Mouse (Mus musculus): ENCODE results near the gene Znrd1.
"Not testable (repeated sequence)": the region's sequence is repeated elsewhere in the genome, so short reads cannot be mapped to it uniquely, and the experiment has no call there.

The Znrd1 gene

DNA sequence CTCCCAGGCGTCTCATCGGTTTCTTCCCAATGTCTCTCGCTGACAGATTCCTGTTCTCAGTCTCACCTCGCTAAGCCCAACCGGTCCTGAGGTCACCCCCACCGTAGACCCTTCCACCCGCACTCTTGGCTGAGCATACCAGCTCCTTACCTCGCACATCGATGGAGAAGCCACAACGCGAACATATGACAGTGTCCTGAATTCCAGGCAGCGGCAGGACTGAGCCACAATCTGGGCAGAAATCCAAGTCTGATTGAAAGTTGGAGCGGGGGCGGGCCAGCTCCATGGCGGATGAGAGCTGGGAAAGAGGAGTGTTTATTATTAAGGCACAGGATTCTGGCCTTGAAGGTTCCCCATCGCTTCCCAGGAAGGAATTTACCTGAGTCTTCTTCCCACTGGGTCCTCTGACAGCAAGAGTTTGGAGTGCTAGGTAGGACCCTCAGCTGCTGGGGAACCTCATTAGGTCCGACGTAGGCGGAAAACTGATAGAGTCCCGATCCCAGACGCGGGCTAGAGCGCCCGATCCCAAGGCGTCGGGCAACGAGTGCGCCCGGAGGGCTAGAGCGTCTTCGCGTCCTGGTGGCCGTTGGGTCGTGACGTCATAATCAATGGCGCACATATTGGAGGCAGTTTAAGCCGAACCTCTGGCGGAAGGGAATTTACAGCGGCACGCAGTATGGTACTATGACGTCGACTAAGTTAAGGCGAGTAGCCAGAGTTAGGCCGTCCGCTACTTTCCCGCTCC lies at the start of gene Znrd1, which contains the start of gene Znrd1as:
Gene Znrd1 (minus strand): TSS at position 561 of the 745 bp plus-strand sequence.
Gene Znrd1as (plus strand): TSS at position 594 of the 745 bp plus-strand sequence.
- peak; percentile 87 to 88 for DNase-seq (ENCODE audit: low spot score in 2 of 2)

DNA sequence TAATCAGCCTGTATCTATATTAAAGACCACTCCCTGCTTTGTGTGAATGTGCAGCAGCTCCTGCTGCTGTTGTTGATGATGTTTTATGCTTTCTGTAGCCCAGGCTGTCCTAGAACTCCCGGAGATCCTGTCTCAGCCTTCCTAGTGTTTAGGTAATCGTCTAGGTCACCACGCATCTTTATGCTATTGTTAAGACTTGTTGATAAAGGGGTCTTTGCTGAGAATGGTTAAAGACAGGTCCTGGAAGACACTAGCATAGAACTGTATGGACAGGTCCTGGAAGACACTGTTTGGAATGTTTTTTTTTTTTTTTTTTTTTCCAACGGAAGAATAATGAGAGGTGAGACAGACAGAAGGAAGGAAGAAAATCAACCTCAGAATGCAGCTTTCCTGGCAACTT lies 45.0 kb upstream of the Znrd1 start:
- no peak for DNase-seq (ENCODE audit: low spot score in 2 of 2)

DNA sequence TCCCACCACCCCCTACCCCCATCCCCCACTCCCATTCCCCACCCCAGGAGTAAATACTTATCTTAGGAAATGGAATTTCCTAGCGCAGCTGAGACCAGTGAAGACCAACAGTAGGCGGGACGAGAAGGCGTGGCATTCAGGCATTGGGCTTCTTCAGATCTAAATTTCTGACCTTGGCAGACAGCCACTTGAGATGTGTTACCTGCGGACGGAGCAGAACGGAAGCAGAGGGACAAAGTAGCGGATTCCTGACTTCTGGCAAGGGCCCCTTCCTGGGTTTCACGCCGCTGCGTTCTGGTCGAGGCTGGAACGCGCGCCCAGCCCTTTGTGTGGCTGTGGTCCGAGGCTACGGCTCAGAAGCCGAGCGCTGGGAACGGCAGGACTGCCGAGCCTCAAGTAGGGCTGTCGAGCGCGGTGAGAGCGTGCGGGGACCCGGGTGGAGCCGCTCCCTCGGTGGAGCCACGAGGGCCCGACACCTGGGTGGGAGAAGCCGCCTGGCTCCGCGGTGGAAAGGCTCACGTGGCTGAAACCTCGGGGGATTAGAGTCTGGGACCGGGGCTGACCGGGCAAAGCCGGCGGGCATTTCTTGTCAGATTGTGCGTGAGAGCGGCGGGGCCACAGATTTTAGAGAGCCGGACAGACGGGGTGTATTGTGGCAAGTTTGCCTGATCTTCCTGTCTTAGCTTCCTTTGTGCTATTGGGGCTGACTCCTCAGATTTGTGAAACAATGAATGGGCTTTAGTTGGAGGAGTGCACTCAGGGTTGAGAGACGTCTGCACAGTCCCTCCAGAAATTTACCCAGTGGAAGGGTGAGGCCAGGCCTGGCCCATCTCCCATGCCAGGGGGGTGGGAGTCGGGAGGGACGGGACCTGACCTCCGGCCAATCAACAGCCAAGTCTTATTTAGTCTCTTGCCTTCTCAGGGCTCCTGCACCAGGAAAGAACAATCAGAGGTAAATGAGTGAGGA lies 44.3 kb upstream of the Znrd1 start:
- peak in 1 of 2 experiments; percentile 1 for DNase-seq (ENCODE audit: low spot score in 2 of 2)

DNA sequence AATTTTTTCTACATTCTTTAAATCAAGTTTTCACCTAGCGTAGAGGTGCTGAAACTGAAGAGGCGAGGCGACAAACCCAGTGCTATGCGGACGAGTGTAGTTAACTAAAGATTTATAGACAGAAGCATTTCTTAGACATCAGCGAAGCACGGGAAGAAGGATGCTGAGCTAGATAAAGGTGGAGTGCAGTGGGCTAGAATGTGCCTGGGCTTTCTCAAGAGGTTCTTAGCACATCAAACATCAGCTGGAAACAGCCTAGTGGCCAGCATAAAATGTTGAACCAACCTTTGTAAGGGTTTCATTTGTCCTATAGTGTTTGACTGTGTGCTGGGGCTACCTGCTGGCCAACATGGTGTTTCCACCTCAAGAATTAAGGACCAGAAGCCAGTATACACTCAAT lies 42.5 kb upstream of the Znrd1 start, which contains the start of gene Zfp57:
Gene Zfp57 (plus strand): TSS at position 301 of the 400 bp plus-strand sequence.
- no peak for DNase-seq (ENCODE audit: low spot score in 2 of 2)

DNA sequence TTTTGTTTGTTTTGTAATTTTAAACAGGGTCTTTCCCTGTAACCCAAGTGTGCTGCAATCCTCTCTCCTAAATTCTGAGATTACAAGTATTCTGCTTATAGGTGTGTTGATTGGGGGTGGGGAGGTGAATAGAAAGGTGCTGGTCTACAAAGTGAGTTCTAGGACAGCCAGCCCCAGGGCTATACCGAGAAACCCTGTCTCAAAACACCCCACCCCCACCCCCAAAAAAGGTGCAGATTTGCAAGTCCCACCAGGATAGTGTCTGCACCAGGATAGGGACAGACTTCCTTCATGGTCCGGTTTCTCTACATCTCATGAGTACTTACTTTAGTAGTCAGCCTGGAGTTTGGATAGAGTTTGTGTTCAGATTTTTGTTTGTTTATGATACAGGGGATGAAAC lies 40.1 kb upstream of the Znrd1 start:
- no peak for DNase-seq (ENCODE audit: low spot score in 2 of 2)

DNA sequence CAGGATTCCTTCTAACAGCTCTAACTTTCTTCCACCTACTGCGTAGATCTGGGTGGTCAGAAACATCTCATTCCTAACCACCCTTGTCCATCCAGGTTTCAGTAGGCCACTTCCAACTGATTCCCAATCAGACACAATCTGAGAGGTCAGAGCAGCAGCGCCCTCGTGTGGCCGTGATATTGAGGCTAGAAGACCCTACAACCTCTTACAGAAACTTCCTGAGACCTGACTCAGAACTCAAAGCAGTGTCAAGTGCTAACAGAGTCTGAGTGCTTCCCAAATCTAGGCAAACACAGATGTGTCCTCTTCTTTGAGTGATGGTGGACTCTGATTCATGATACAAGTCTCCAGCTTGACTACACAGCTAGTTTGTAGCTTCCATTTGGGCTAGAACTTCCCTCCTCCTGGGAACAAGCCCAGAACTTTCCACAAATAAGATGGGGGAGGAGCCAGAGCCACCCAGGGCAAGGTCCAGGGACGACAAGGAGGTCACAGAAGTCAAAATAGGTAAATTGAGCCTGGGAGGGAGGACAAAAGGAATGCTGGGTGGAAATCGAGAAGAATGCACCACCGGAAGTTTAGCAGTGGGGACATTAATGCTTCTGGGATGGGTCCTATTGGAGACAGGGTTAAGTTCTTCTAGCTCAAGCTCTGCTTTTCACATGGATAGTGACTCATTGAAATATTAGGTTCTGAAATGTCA lies 38.8 kb upstream of the Znrd1 start:
- DNase-seq (ENCODE audit: low spot score in 2 of 2): peak; percentile 16 to 50

DNA sequence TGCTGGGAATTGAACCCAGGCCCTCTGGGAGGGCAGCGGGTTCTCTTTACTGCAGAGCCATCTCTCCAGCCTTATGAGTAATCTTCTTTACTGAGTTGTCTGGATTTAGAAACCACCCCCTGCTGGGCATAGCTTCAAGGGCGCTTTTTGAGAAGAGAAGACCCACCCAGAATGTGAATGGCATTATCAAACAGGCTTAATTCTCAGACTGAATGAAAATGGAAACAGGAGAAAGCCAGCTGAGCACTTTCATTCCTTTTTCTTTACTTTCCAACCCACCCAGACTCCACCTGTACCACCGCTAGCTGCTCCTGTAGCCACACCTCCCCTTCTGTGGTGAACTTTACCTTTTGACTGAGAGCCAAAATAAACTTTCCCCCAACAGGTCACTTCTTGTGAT lies 37.1 kb upstream of the Znrd1 start:
- DNase-seq (ENCODE audit: low spot score in 2 of 2): no peak

DNA sequence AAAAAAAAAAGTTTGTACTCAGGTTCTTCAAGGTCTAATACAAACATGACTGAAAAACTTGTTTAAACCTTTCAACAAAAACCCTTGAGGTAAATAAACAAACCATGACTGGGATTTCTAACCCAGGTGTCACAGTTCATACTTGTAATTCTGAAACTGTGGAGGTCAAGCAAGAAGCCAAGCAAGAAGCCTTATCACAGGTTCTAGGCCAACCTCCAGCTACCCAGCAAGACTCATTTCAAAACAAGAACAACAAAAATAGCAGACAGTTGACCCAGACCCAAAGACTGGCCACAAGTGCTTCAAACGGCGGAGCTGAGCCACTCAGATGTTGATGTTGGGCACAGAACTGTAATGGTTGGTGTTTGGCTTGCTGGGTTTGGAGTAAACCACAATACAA lies 36.2 kb upstream of the Znrd1 start:
- DNase-seq (ENCODE audit: low spot score in 2 of 2): no peak

DNA sequence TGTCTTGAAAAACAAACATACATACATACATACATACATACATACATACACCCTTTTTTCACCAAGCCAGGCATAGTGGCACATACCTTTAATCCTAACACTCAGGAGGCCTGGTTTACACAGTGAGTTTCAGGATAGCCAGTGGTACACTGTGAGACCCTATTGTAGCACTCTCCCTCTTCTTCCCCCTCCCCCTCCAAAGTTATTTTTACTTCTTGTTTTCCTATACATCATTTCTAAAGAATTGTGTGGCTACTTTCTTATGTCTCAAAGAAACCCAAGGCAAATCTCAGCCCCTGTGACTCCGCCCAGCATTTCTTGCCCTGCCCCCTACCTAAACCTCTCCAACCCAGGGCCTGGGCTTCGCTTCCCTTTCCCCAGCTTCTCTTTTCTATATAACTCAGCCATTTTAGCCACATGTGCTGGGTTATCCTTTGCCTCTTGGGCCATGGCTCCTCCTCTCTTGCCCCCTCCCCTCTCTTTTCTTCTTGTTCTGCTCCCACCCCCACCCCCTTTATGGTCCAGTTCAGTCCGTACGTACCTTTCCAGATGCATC lies 35.5 kb upstream of the Znrd1 start:
- DNase-seq (ENCODE audit: low spot score in 2 of 2): no peak

DNA sequence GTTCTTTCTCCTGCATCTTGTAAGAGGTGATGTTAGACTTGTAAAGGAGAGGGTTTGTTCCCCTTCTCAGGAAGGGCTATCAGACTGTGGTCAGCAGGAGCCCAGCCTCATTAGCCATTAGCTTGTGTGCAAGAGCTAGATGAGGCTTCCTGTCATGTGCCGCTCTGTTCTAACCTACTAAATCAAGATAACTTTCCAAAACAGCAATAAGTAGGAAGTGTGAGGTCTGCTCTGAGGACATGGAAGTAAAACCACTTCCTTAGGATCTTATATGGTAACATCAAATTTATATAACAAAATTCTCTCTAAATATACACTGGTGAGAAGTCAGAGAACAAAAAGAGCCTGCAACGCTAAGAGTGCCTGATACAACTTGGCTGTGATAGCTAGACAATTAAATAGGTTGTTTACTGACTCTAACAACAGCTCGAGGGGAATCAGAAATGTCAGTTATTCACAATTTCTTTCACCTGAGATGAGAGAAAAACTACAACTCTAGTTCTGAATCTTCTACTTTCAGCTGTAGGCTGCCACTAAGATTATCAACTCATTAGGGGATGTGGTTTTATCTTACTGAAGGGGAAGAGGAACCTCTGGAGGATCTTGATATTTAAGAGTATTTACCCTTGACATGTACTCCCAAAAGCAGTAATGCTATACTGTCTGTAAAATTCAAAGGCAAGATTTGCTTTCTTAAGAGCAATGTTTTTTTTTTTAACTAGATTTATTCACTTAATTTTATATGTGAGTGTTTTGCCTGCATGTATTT lies 34.2 kb upstream of the Znrd1 start:
- DNase-seq (ENCODE audit: low spot score in 2 of 2): no peak

DNA sequence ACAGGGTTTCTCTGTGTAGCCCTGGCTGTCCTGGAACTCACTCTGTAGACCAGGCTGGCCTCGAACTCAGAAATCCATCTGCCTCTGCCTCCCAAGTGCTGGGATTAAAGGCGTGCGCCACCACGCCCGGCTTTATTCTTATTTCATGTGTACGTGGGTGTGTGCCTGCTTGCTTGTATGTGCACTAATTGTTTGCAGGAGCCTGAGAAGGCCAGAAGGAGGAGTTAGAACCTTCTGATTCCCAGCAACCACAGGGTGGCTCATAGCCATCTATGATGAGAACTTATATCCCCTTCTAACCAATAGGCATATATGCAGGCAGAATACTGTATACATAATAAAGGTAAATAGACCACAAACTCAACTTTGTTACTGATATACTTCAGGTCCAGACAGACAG lies 32.3 kb upstream of the Znrd1 start:
- DNase-seq (ENCODE audit: low spot score in 2 of 2): not testable (repeated sequence)

DNA sequence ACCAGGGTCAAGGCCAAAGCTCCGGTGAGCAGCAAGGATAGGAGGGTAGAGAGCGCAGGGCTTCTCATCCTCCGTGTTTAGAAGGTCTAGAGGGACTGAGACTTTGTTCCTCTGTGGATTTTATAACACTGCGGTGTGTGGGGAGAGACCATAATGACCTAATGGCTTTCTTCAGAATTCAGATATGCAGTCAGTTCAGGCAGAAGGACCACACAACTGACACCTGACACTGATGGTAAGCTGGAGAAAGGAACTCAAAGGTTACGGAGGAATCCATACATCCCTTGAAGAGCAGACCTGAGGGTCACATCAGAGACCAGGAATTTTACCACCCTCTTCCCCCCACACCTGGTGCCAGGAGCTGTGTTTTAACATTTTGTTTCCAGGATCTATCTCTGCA lies 31.1 kb upstream of the Znrd1 start, which contains the start of gene H2-M5:
Gene H2-M5 (minus strand): TSS at position 101 of the 400 bp plus-strand sequence.
- no peak for DNase-seq (ENCODE audit: low spot score in 2 of 2)

DNA sequence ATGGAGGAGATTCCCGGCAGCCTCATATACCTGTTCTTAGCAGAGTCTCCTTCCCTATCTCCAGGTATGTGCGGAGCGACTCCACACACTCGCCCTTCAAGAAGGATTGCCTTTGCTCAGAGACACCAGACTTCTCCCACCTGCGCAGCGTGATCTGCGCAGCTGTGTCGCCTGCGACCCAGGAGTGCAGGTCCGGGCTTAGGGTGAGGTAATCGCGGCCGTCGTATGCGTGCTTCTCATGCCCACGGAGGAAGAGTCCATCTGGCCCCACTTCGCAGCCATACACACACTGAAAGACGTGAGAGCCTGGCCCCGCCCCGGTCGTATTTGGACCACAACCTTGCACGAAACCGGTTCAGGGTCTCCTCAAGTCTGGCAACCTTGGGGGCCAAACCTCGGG lies 30.1 kb upstream of the Znrd1 start:
- DNase-seq (ENCODE audit: low spot score in 2 of 2): no peak

DNA sequence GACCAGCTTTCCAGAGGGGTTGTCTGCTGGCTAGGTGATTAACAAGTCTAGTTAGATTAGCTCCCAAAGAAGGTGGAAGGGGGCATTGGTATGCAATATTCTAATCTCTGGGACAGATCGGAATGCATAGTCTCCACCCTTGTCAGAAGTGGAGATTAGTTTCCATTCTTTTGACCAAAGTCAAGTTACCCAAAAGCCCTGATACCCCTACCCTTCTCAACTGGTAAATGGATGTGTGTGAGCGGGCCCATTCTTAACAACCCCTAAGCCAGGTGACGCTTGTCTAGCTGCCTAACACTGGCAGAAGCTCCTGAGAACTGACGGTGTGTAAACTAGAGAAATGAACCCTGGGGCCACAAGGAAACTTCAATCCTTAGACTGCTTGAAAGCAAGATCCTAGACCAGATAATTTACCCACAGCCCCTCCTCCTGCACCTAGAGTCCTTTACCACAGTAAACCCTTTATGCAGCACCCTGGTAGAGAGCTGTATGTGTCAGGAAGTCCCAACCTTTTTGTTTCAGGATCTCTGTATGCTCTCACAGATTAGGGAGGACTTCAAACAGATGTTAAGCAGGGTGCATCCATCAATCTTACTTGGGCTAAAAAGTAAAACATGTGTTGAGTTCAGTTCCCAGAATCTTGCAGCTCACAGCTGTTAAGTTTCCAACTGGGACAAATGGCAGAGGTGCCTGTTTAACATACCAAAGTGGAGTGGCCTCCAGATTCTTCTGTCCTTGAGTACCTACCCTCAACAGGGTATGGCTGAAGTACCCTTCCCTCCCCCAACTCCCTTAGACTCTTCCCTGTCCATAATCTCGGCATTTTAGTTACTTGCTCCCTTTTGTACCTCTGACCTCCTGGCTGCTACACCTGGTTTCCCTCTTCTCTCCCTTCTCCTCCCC lies 24.1 kb upstream of the Znrd1 start:
- DNase-seq (ENCODE audit: low spot score in 2 of 2): no peak

DNA sequence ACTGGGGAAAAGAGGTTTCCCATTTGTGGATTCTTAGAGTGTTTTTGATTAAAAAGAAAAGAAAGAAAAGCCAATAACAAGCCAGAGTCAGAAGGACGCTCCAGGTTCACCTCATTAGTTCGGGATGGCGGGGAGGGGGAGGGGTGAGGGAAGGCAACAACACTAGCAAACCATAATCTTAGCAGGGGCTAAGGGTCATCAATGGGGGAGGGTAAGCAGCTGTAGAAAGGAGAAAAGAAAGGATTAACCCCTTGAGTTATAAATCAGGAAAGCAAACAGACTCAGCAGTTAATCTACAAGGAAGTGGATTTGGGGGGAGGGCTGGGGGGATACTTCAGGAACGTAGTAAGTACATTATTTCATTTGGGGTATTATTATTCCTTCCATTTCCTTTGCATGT lies 23.5 kb upstream of the Znrd1 start:
- no peak for DNase-seq (ENCODE audit: low spot score in 2 of 2)

DNA sequence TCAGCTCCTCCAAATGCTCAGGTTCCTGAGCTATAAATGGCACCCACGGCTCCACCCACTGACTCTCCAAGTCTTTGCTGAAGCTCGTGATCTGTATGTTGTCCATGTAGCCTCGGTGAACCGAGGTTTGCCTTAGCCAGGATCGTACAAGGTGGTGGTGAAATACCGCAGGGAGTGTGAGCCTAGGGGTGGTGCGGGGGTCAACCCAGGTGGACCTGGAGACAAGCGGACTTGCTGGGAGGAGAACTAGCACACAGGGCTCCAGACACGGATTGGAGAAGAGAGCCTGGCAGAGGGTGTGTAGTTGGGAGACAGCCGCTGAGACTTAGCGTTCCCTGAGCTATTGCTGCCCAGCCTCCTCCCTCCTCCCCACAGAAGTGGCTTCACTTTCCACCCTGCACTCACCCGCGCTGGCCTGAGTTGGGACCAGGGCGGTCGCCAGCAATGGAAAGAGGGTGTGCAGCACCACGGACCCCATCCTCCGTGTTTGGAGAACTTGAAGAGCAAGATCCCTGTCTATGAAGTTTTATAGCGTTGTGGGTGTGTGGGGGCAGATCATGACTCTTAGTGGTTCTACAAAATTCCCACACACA lies 23.0 kb upstream of the Znrd1 start, which contains the start of gene 2410137M14Rik:
Gene 2410137M14Rik (minus strand): TSS at position 17 of the 593 bp plus-strand sequence.
- DNase-seq (ENCODE audit: low spot score in 2 of 2): no peak

DNA sequence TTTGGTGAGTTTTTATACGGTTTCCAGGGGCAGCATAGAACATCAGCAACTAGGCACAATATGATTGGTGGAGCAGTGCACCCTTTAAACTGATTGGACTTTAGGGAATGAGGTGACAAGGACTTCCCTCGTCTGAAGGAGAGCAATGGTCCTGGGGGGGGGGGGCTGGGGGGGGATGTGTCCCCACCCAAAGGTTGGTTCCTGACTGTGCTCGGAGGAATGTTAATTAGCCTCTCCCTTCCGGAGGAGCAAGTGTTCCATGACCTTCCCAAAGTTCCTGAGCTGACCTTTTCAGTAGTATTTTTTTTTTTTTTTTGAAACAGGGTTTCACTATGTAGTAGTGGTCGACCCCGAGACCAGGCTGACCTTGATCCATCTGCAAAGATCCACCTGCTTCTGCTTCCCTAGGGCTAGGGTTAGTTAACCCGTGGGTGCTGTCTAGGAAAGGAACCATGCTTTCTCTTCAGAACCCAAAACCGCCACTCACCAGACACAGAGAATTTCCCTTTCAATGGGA lies 15.0 kb upstream of the Znrd1 start:
- DNase-seq (ENCODE audit: low spot score in 2 of 2): no peak

DNA sequence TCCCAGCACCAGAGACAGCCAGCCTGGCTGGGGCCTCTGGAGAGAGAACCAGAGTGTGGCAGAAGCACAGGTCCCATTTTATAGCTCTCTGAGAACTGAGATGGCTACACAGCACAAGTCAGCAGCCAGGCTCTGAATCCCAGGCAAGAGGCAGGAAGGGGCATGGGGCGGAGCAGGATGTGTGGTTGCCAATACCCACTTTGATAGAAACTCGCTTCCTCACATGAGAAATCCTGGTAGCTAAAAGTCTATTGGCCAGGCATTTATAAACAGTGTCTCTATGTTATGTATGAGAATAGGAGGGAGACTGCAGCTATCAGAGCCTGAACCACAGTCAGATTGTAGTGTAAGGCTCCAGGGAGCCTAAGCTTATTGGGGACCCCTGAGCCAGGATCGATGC lies 14.4 kb upstream of the Znrd1 start:
- no peak for DNase-seq (ENCODE audit: low spot score in 2 of 2)

Measured in natural killer cell, adult 2 months (primary cell).